In genomic region chr6:50008074-50008473, GRCm38 (mm10) we compare ENCODE assay signal across 22 mouse cellular contexts.
DNase-seq lines count a peak whose midpoint lies in the region; ATAC-seq and TF ChIP-seq lines count a peak whose summit lies in the region.
"Had no signal": no experiment of that assay in that cellular context is flagged by ENCODE, and none has a peak within 500 bp of the region (broad histone marks: within the 10 kb centered on the region; RNA-seq: fewer than 3 reads in every experiment).

No protein-coding gene starts in this region.

- no peak overlapping the region for H3K4me3 ChIP-seq in intestine, embryonic 14.5 days (ENCODE audit: low read depth, low read length)
- no peak overlapping the region for H3K4me3 ChIP-seq in intestine, postnatal 0 days (ENCODE audit: low read depth, low read length)
- H3K4me3 ChIP-seq: forebrain, embryonic 10.5 days; forebrain, embryonic 13.5 days; heart, embryonic 13.5 days; hindbrain, embryonic 12.5 days; hindbrain, embryonic 15.5 days had no signal

- H3K4me1 ChIP-seq in intestine, embryonic 14.5 days (replicated peaks; ENCODE audit: control insufficient read depth, insufficient read depth, low read length), result 0 out of 2 replicates have a peak, but pooled peaks cover 4% of the 10 kb centered on the region
- no peaks in the 10 kb centered on the region for H3K4me1 ChIP-seq in intestine, postnatal 0 days (replicated peaks; ENCODE audit: control insufficient read depth, insufficient read depth, low read length)

- H3K27me3 ChIP-seq in intestine, embryonic 14.5 days (replicated peaks; ENCODE audit: control insufficient read depth, insufficient read depth, low read length), result no peaks in the 10 kb centered on the region
- H3K27me3 ChIP-seq in intestine, postnatal 0 days (replicated peaks; ENCODE audit: control insufficient read depth, insufficient read depth, low read length), result no peaks in the 10 kb centered on the region
- H3K27me3 ChIP-seq: forebrain, embryonic 13.5 days; heart, embryonic 13.5 days; hindbrain, embryonic 12.5 days; hindbrain, embryonic 15.5 days had no signal

- WGBS in intestine, embryonic 14.5 days, result 71% methylated on average over 4 of the region's 4 CpGs
- 74% methylated on average over 4 of the region's 4 CpGs for WGBS in intestine, postnatal 0 days

- H3K27ac ChIP-seq in intestine, embryonic 14.5 days (ENCODE audit: low read depth), result no peak overlapping the region
- H3K27ac ChIP-seq in intestine, postnatal 0 days (ENCODE audit: low read depth, low read length), result no peak overlapping the region
- H3K27ac ChIP-seq: forebrain, embryonic 10.5 days; forebrain, embryonic 13.5 days; hindbrain, embryonic 12.5 days; hindbrain, embryonic 15.5 days had no signal

- no peak overlapping the region for H3K9ac ChIP-seq in intestine, embryonic 14.5 days (ENCODE audit: low read length)
- no peak overlapping the region for H3K9ac ChIP-seq in intestine, postnatal 0 days (ENCODE audit: low read depth, low read length)
- H3K9ac ChIP-seq: forebrain, embryonic 13.5 days; hindbrain, embryonic 12.5 days; hindbrain, embryonic 15.5 days had no signal

- TF ChIP-seq CTCF in intestine, postnatal 0 days (IDR thresholded peaks at IDR 0.05; ENCODE audit: low read depth), result no peak

- no peaks in the 10 kb centered on the region for H3K36me3 ChIP-seq in intestine, embryonic 14.5 days (ENCODE audit: control insufficient read depth, insufficient read depth, low read length)
- no peaks in the 10 kb centered on the region for H3K36me3 ChIP-seq in intestine, postnatal 0 days (ENCODE audit: control insufficient read depth, insufficient read depth)
- H3K36me3 ChIP-seq: forebrain, embryonic 10.5 days; heart, embryonic 13.5 days; hindbrain, embryonic 12.5 days; hindbrain, embryonic 15.5 days had no signal

- H3K4me2 ChIP-seq in intestine, embryonic 14.5 days (ENCODE audit: low read length), result no peak overlapping the region
- no peak overlapping the region for H3K4me2 ChIP-seq in intestine, postnatal 0 days (replicated peaks; ENCODE audit: low read depth)
- H3K4me2 ChIP-seq: forebrain, embryonic 13.5 days; heart, embryonic 13.5 days; hindbrain, embryonic 12.5 days; hindbrain, embryonic 15.5 days had no signal

- H3K9me3 ChIP-seq in intestine, embryonic 14.5 days (ENCODE audit: control insufficient read depth, low read length), result no peaks in the 10 kb centered on the region
- H3K9me3 ChIP-seq in intestine, postnatal 0 days (ENCODE audit: control insufficient read depth), result no peaks in the 10 kb centered on the region
- H3K9me3 ChIP-seq: forebrain, embryonic 10.5 days; forebrain, embryonic 13.5 days; heart, embryonic 13.5 days; hindbrain, embryonic 12.5 days; hindbrain, embryonic 15.5 days had no signal

- DNase-seq in intestine, embryonic 14.5 days (ENCODE audit: low spot score), result peak; percentile 42
- DNase-seq in thymus, postnatal 0 days (ENCODE audit: low spot score), result peak; percentile 20
- no peak for DNase-seq in thymus, postnatal 36 days
- peak; percentile 17 for DNase-seq in thymus, postnatal 25 days
- DNase-seq in T-cell, adult 2 months (ENCODE audit: low spot score), result no peak
- DNase-seq: adrenal gland, postnatal 10 days; adrenal gland, postnatal 36 days; cerebellum, adult 18-20 months; cerebellum, adult 9-10 months; cerebellum, postnatal 14 days; gastrocnemius, postnatal 10 days; gastrocnemius, postnatal 36 days; heart, postnatal 14 days had no signal

- no peak for ATAC-seq in intestine, embryonic 14.5 days (replicated peaks; ENCODE audit: low FRiP score, low TSS enrichment, low read depth)
- no peak for ATAC-seq in intestine, postnatal 0 days
- ATAC-seq: activated CD4-positive, CD25-positive, alpha-beta regulatory T cell, adult 4 months; CD4-positive, CD25-positive, alpha-beta regulatory T cell, adult 4 months; forebrain, embryonic 13.5 days; forebrain, embryonic 16.5 days had no signal

Comparison
In these comparisons a context has a peak if more than half of its experiments do, and no peak if none do; other contexts are left out.
1. DNase-seq: peak in intestine, embryonic 14.5 days (single experiment), thymus, postnatal 0 days (single experiment) and thymus, postnatal 25 days (single experiment); none in thymus, postnatal 36 days (0 of 2) and T-cell, adult 2 months (single experiment).